Mouse (Mus musculus): ENCODE results near the gene Cygb. TPM values are rescaled to one million over a fixed set of nuclear protein-coding genes. Genes with fewer than 3 reads are reported as not detected.
A peak's percentile ranks its signal among the peaks of the same experiment; 100 is the strongest.

Gene Cygb
- polyA plus RNA-seq, 1 experiment from 2014 or later, result 3.7 TPM

- TF ChIP-seq EP300 (IDR thresholded peaks at IDR 0.05; ENCODE audit: low read depth), result no peak
- TF ChIP-seq CTCF (IDR thresholded peaks at IDR 0.05; ENCODE audit: low read depth), result no peak
- no peak overlapping the region for H3K9ac ChIP-seq (replicated peaks)
- no peak overlapping the region for H3K27ac ChIP-seq (ENCODE audit: low read depth)
- H3K9me3 ChIP-seq (ENCODE audit: low read length), result no peaks in the 10 kb centered on the region
- 70% methylated on average over 4 of the region's 4 CpGs for WGBS (ENCODE audit: insufficient replicate concordance)
- H3K27me3 ChIP-seq (ENCODE audit: insufficient read depth, low read length), result no peaks in the 10 kb centered on the region
- peaks cover 10% of the 10 kb centered on the region for H3K4me1 ChIP-seq (ENCODE audit: insufficient read depth)
- H3K4me2 ChIP-seq (ENCODE audit: low read depth, low read length), result no peak overlapping the region
- peaks cover 4% of the 10 kb centered on the region; the same call in 1 of the 2 replicates for H3K36me3 ChIP-seq (replicated peaks; ENCODE audit: insufficient read depth, low read length)
- no peak for DNase-seq
- no peak overlapping the region for H3K4me3 ChIP-seq (ENCODE audit: low read depth, low read length)
- ATAC-seq, result no peak
Measured at GRCm38 (mm10) chr11:116683777-116684176, 29.7 kb upstream of the Cygb start.

- Histone ChIP-seq H3K4me3 (ENCODE audit: low read depth, low read length) (no peak overlapping the region), H3K4me2 (ENCODE audit: low read depth, low read length) (no peak overlapping the region), H3K36me3 (replicated peaks; ENCODE audit: insufficient read depth, low read length) (peaks cover 10% of the 10 kb centered on the region; the same call in 1 of the 2 replicates), H3K27ac (ENCODE audit: low read depth) (peak overlapping the region; percentile 44; the same call in 1 of the 2 replicates), H3K4me1 (ENCODE audit: insufficient read depth) (peaks cover 10% of the 10 kb centered on the region), H3K9ac (replicated peaks) (no peak overlapping the region), H3K9me3 (ENCODE audit: low read length) (no peaks in the 10 kb centered on the region), H3K27me3 (ENCODE audit: insufficient read depth, low read length) (no peaks in the 10 kb centered on the region)
- no peak for TF ChIP-seq CTCF (IDR thresholded peaks at IDR 0.05; ENCODE audit: low read depth)
- no peak for TF ChIP-seq EP300 (IDR thresholded peaks at IDR 0.05; ENCODE audit: low read depth)
- no peak for DNase-seq
- ATAC-seq, result peak; percentile 50; the same call in 1 of the 2 replicates
- WGBS (ENCODE audit: insufficient replicate concordance), result 62% methylated on average over 14 of the region's 14 CpGs
Measured at GRCm38 (mm10) chr11:116682501-116683144, 28.5 kb upstream of the Cygb start.

- no peak overlapping the region for H3K9ac ChIP-seq (replicated peaks)
- H3K4me2 ChIP-seq (ENCODE audit: low read depth, low read length), result no peak overlapping the region
- no peaks in the 10 kb centered on the region for H3K9me3 ChIP-seq (ENCODE audit: low read length)
- 74% methylated on average over 4 of the region's 4 CpGs for WGBS (ENCODE audit: insufficient replicate concordance)
- peaks cover 10% of the 10 kb centered on the region for H3K4me1 ChIP-seq (ENCODE audit: insufficient read depth)
- H3K27ac ChIP-seq (ENCODE audit: low read depth), result no peak overlapping the region
- DNase-seq, result no peak
- H3K27me3 ChIP-seq (ENCODE audit: insufficient read depth, low read length), result no peaks in the 10 kb centered on the region
- no peak for TF ChIP-seq EP300 (IDR thresholded peaks at IDR 0.05; ENCODE audit: low read depth)
- no peak for TF ChIP-seq CTCF (IDR thresholded peaks at IDR 0.05; ENCODE audit: low read depth)
- no peak for ATAC-seq
- H3K36me3 ChIP-seq (replicated peaks; ENCODE audit: insufficient read depth, low read length), result peaks cover 18% of the 10 kb centered on the region
- no peak overlapping the region for H3K4me3 ChIP-seq (ENCODE audit: low read depth, low read length)
Measured at GRCm38 (mm10) chr11:116681147-116681546, 27.0 kb upstream of the Cygb start.

- peaks cover 25% of the 10 kb centered on the region for H3K36me3 ChIP-seq (replicated peaks; ENCODE audit: insufficient read depth, low read length)
- no peak overlapping the region for H3K4me3 ChIP-seq (ENCODE audit: low read depth, low read length)
- no peaks in the 10 kb centered on the region for H3K27me3 ChIP-seq (ENCODE audit: insufficient read depth, low read length)
- no peak for TF ChIP-seq CTCF (IDR thresholded peaks at IDR 0.05; ENCODE audit: low read depth)
- TF ChIP-seq EP300 (IDR thresholded peaks at IDR 0.05; ENCODE audit: low read depth), result no peak
- H3K27ac ChIP-seq (ENCODE audit: low read depth), result no peak overlapping the region
- no peak overlapping the region for H3K4me2 ChIP-seq (ENCODE audit: low read depth, low read length)
- 74% methylated on average over 24 of the region's 24 CpGs for WGBS (ENCODE audit: insufficient replicate concordance)
- H3K4me1 ChIP-seq (ENCODE audit: insufficient read depth), result peaks cover 10% of the 10 kb centered on the region
- H3K9ac ChIP-seq (replicated peaks), result no peak overlapping the region
- no peak for ATAC-seq
- no peaks in the 10 kb centered on the region for H3K9me3 ChIP-seq (ENCODE audit: low read length)
- DNase-seq, result no peak
Measured at GRCm38 (mm10) chr11:116680321-116681091, 26.4 kb upstream of the Cygb start.

GRCm38 (mm10) chr11:116679148-116679547, 25.0 kb upstream of the Cygb start:
- H3K9ac ChIP-seq (replicated peaks), result no peak overlapping the region
- TF ChIP-seq CTCF (IDR thresholded peaks at IDR 0.05; ENCODE audit: low read depth) (no peak), EP300 (IDR thresholded peaks at IDR 0.05; ENCODE audit: low read depth) (no peak)
- H3K9me3 ChIP-seq (ENCODE audit: low read length), result no peaks in the 10 kb centered on the region
- ATAC-seq, result no peak
- H3K4me3 ChIP-seq (ENCODE audit: low read depth, low read length), result no peak overlapping the region
- no peaks in the 10 kb centered on the region for H3K27me3 ChIP-seq (ENCODE audit: insufficient read depth, low read length)
- H3K4me2 ChIP-seq (ENCODE audit: low read depth, low read length), result no peak overlapping the region
- H3K27ac ChIP-seq (ENCODE audit: low read depth), result no peak overlapping the region
- H3K36me3 ChIP-seq (replicated peaks; ENCODE audit: insufficient read depth, low read length), result peaks cover 38% of the 10 kb centered on the region
- DNase-seq, result no peak
- peaks cover 16% of the 10 kb centered on the region for H3K4me1 ChIP-seq (ENCODE audit: insufficient read depth)
- WGBS (ENCODE audit: insufficient replicate concordance), result 94% methylated on average over 6 of the region's 6 CpGs

- 78% methylated on average over 8 of the region's 8 CpGs for WGBS (ENCODE audit: insufficient replicate concordance)
- Histone ChIP-seq H3K9me3 (ENCODE audit: low read length) (no peaks in the 10 kb centered on the region), H3K27me3 (ENCODE audit: insufficient read depth, low read length) (no peaks in the 10 kb centered on the region), H3K27ac (ENCODE audit: low read depth) (no peak overlapping the region), H3K4me3 (ENCODE audit: low read depth, low read length) (no peak overlapping the region), H3K9ac (replicated peaks) (no peak overlapping the region), H3K4me1 (ENCODE audit: insufficient read depth) (peaks cover 15% of the 10 kb centered on the region), H3K4me2 (ENCODE audit: low read depth, low read length) (no peak overlapping the region), H3K36me3 (replicated peaks; ENCODE audit: insufficient read depth, low read length) (peaks cover 48% of the 10 kb centered on the region)
- ATAC-seq (no peak), DNase-seq (no peak)
- no peak for TF ChIP-seq EP300 (IDR thresholded peaks at IDR 0.05; ENCODE audit: low read depth)
- no peak for TF ChIP-seq CTCF (IDR thresholded peaks at IDR 0.05; ENCODE audit: low read depth)
Measured at GRCm38 (mm10) chr11:116677711-116678441, 23.8 kb upstream of the Cygb start.
